Mouse (Mus musculus) ES-E14 (cell line): Measurements from ENCODE around the gene Prex1.

Experiments used
- CHD2 ChIP-seq: IDR thresholded peaks from 2 replicates; pipeline ENCODE4 v1.6.1; 2014; ENCODE audit warnings: mild to moderate bottlenecking, low read depth, low read length, inconsistent platforms
- HCFC1 ChIP-seq: IDR thresholded peaks from 2 replicates; pipeline ENCODE4 v1.6.1; 2012; ENCODE audit warnings: low read length, inconsistent platforms, borderline replicate concordance; ENCODE audit not compliant: insufficient read depth
- MAFK ChIP-seq: IDR thresholded peaks from 2 replicates; pipeline ENCODE4 v1.6.1; 2014; ENCODE audit warnings: mild to moderate bottlenecking, low read depth, low read length, inconsistent platforms; ENCODE audit not compliant: insufficient read depth
- ZC3H11A ChIP-seq: IDR thresholded peaks from 2 replicates; pipeline ENCODE4 v1.6.1; 2012; ENCODE audit warnings: low read depth, mild to moderate bottlenecking, inconsistent platforms, low read length, borderline replicate concordance
- ZNF384 ChIP-seq: IDR thresholded peaks from 2 replicates; pipeline ENCODE4 v1.6.1; 2012; ENCODE audit warnings: low read depth, low read length, inconsistent platforms

DNA sequence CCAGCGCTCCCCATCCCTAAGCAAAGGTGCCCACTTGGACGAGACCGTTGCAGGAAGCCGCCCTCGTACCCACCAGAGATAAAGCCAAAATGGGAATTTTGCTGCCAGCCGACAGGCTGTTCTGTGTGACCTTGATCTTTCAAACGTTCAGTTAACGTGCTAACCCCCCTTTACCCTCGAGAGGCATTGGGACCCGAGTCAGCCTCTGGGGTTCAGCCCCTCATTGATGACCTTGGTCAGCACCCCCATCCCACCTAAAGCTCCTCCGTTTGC is 731 bp upstream of the Prex1 start:
- no peak for TF ChIP-seq ZNF384
- no peak for TF ChIP-seq MAFK
- no peak for TF ChIP-seq CHD2
- no peak for TF ChIP-seq ZC3H11A
- TF ChIP-seq HCFC1: no peak
